Mouse (Mus musculus): ENCODE results near the gene Ankrd13a. TPM values are rescaled to one million over a fixed set of nuclear protein-coding genes. Genes with fewer than 3 reads are reported as not detected.
"Not testable (repeated sequence)": the region's sequence is repeated elsewhere in the genome, so short reads cannot be mapped to it uniquely, and the experiment has no call there.

The Ankrd13a gene
- total RNA-seq, 2 experiments from 2014 or later, result 15.4 to 19.6 TPM

- no peak overlapping the region for H3K27ac ChIP-seq
- TF ChIP-seq CTCF (IDR thresholded peaks at IDR 0.05), result no peak
- peak; percentile 53 for DNase-seq
- H3K4me3 ChIP-seq, result peak overlapping the region; percentile 38
- intact Hi-C loops (cut with DNase I), result no loop called here
Observed at GRCm38 (mm10) chr5:114825978-114826691, 51.7 kb downstream of the Ankrd13a start.

- Histone ChIP-seq H3K4me3 (no peak overlapping the region), H3K27ac (no peak overlapping the region)
- intact Hi-C loops (cut with DNase I), result no loop called here
- DNase-seq, result no peak
- no peak for TF ChIP-seq CTCF (IDR thresholded peaks at IDR 0.05)
Observed at GRCm38 (mm10) chr5:114827427-114827826, 53.0 kb downstream of the Ankrd13a start.

DNA sequence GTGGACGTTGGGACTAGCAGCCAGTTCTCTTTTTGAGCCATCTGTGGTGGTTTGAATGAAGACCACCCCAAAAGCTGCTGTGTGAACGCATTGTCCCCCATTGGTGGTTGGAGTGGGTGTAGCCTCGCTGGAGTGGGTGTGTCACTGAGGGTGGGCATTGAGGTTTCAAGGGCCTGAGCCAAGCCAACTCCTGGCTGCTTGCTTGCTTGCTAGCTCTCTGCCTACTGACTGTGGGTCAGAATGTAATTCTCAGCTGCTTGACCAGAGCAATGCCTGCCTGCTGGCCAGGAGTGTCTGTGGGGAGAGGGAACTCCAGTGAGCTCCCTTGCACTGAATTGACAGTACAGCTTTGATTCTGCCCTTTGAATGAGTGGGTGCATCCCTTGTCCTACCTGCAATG lies 55.3 kb downstream of the Ankrd13a start:
- intact Hi-C loops (cut with DNase I), result no loop called here

DNA sequence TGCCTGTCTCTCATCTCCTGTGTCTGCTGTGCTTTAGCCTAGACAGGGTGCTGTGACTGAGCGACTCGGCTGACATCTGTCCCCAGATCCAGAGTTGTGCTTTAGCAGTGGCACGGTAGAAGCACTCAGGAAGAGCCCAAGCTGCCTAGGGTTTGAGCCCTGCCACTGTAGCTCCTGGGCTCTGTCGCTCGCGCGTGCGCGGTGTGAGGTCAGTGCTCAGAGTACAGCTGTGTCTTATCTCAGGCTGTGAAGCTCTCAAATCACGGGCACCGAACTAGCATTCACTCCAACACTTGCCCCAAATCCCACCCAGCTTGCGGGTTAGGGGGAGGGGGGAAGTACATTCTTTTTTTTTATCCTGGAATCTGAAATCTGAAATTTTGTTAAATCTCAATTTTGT lies 62.4 kb downstream of the Ankrd13a start:
- DNase-seq, result no peak
- no peak overlapping the region for H3K4me3 ChIP-seq
- H3K27ac ChIP-seq, result no peak overlapping the region
- TF ChIP-seq CTCF (IDR thresholded peaks at IDR 0.05), result no peak
- intact Hi-C loops (cut with DNase I), result no loop called here

More for the DNA sequence above, 55.3 kb downstream of the Ankrd13a start:
- Histone ChIP-seq H3K4me3 (no peak overlapping the region), H3K27ac (no peak overlapping the region)
- TF ChIP-seq CTCF (IDR thresholded peaks at IDR 0.05), result no peak
- DNase-seq, result no peak

DNA sequence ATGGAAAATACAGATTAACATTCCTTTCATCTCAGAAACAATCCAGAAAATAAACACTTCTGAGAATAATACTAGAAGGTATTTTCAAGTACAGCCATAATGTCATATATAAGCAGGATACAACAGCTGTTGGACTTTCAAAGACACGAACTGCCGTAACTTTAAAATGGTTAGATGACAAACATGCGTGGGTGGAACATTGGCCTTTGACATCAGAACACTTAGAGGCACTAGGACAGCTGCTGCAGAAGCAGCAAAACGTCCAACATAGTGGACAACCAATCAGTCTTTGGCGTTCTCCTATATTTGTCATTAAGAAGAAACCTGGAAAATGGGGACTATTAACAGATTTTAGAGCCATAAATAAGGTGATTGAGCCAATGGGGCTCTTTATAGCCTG lies 66.0 kb downstream of the Ankrd13a start:
- H3K27ac ChIP-seq; intact Hi-C loops (cut with DNase I); DNase-seq; H3K4me3 ChIP-seq: not testable (repeated sequence)

- H3K4me3 ChIP-seq; H3K27ac ChIP-seq; intact Hi-C loops (cut with DNase I); DNase-seq: not testable (repeated sequence)
Observed at GRCm38 (mm10) chr5:114842155-114842554, 67.7 kb downstream of the Ankrd13a start.

DNA sequence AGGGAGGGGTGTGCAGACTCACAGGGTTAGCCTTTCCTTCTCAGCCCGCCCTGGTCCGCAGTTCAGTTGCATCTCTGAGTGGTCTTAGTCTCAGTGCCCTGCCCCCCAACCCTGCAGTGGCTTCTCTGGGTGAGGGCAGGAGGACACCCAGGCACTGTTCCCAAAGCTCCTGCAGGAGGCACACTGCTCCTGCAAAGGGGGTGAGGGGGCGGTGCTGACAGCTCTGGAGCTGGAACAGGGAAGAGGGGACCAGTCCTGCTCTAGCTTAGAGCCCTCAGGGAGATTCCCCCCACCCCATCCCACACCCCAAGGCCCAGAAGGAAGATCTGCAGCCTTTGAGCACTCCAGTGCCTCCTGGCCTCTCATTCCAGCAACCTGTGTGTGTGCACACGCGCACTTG lies 68.2 kb downstream of the Ankrd13a start:
- intact Hi-C loops (cut with DNase I), result no loop called here
- DNase-seq, result no peak
- no peak for TF ChIP-seq CTCF (IDR thresholded peaks at IDR 0.05)
- H3K4me3 ChIP-seq, result no peak overlapping the region
- no peak overlapping the region for H3K27ac ChIP-seq

DNA sequence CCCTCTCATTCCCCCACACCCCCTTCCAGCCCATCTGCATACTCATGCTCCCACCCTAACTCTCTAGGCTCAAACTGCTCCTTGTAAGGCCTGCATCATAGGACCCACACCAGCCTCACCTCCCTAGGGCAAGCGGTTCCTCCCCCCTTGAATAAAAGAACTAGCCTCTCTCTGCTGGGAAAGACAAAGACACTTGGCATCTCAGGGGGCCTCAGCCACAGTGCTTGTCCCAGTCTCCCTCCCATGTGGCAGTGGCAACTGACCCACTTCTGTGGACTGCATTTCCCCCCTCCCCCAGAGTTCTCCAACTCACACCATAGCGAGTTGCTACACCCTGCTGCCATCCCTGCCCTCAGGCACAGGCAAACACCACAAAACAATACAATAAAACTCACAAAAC lies 69.9 kb downstream of the Ankrd13a start:
- H3K27ac ChIP-seq; H3K4me3 ChIP-seq; DNase-seq; intact Hi-C loops (cut with DNase I): not testable (repeated sequence)

DNA sequence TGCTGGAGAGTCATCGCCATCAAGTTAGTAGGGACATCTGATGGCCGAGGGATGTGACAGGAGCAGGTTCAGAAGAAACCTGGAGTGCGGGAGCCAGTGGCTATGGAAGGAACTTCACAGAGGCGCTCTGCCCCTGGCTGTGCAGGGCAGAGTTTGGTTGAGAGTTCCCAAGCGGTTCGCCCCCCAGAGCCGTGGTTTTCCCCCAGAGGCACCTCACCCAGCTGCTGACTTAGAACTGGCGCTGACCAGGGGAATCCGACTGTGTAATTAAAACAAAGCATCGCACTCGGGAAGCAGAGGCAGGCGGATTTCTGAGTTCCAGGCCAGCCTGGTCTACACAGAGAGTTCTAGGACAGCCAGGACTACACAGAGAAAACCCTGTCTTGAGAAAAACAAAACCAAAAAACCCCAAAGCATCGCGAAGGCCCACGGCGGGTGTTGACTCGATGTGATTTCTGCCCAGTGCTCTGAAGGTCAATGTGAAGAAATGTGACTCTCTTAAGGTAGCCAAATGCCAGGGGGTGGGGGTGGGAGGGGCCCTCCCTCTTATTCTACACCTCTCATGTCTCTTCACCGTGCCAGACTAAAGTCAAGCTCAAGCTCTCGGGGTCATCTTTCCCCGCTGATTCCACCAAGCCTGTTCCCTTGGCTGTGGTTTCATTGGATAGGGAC lies 77.2 kb downstream of the Ankrd13a start:
- Histone ChIP-seq H3K4me3 (no peak overlapping the region), H3K27ac (no peak overlapping the region)
- intact Hi-C loops (cut with DNase I), result no loop called here
- TF ChIP-seq CTCF (IDR thresholded peaks at IDR 0.05), result no peak
- DNase-seq, result no peak

DNA sequence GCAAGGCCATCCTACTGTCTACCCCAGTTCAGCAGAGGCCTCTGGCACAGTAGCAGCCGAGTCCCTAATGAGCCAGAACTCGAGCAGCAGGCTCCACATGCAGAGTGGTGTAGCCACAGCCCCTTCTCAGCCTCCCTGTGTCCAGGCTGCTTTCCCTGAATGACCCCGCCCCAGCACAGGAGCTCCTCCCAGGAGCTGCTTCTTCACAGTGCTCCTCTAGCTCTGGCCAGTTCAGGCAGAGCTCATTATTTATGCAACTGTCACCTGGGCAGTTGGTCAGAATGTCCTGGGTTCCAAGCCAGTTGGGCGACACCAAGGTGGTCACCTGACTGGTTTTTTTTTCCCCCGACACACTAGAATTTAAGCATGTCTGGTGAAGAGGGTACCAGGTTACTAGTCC lies 78.9 kb downstream of the Ankrd13a start, which contains the start of gene 4930519G04Rik:
Gene 4930519G04Rik, plus strand, starts transcription at position 301 of the 400 bp plus-strand sequence.
- intact Hi-C loops (cut with DNase I); H3K4me3 ChIP-seq; H3K27ac ChIP-seq; DNase-seq: not testable (repeated sequence)

Small RNA genes within 50 kb of the gene (microRNA-seq; reads per million reads assigned to microRNA genes)
- 17.3 reads per million, percentile 15 among the genes with 10 or more reads in this experiment for gene Mir6240

Other genes with a start within 250 kb of the Ankrd13a start
- 1 to 10 TPM in 1 of 2 experiments, under 1 TPM in 1; 0.18 to 1.1 TPM for gene Fam222a, start 206.7 kb upstream of the Ankrd13a start, total RNA-seq (2021)
- gene Trpv4, start 116.3 kb upstream of the Ankrd13a start, total RNA-seq (2021), result 1 to 10 TPM; 1.9 to 2.0 TPM
- 10 to 100 TPM in 1 of 2 experiments, 1 to 10 TPM in 1; 6.7 to 10.8 TPM for gene Gltp, start 83.7 kb upstream of the Ankrd13a start, total RNA-seq (2021)
- gene Tchp, start 66.9 kb upstream of the Ankrd13a start, total RNA-seq (2021), result 1 to 10 TPM; 3.6 to 3.8 TPM
- 10 to 100 TPM; 17.3 to 20.1 TPM for gene Git2, start 840 bp downstream of the Ankrd13a start, total RNA-seq (2021)
- gene 1500011B03Rik, start 48.8 kb downstream of the Ankrd13a start, total RNA-seq (2021), result 1 to 10 TPM; 3.9 to 4.6 TPM
- gene 4930519G04Rik, start 79.0 kb downstream of the Ankrd13a start, total RNA-seq (2021), result not detected
- gene Gm9936, start 84.0 kb downstream of the Ankrd13a start, total RNA-seq (2021), result not detected
- 1 to 10 TPM; 1.1 to 2.0 TPM for gene Oasl2, start 122.3 kb downstream of the Ankrd13a start, total RNA-seq (2021)
- gene Oasl1, start 148.6 kb downstream of the Ankrd13a start, total RNA-seq (2021), result under 1 TPM in 1 of 2 experiments, not detected in 1; 0.64 TPM
- gene 2210016L21Rik, start 167.5 kb downstream of the Ankrd13a start, total RNA-seq (2021), result 10 to 100 TPM; 24.7 to 26.6 TPM
- gene Hnf1a, start 196.4 kb downstream of the Ankrd13a start, total RNA-seq (2021), result not detected
- 10 to 100 TPM; 20.1 to 20.8 TPM for gene Sppl3, start 236.5 kb downstream of the Ankrd13a start, total RNA-seq (2021)

All from gastrocnemius, adult 2 months (tissue).